Mouse (Mus musculus): Measurements from ENCODE around the gene Lipi. TPM values are rescaled to one million over a fixed set of nuclear protein-coding genes. Genes with fewer than 3 reads are reported as not detected.

The Lipi gene
- 0.05 TPM in 1 of 2 replicates, not detected in the other for polyA plus RNA-seq (2012)

DNA sequence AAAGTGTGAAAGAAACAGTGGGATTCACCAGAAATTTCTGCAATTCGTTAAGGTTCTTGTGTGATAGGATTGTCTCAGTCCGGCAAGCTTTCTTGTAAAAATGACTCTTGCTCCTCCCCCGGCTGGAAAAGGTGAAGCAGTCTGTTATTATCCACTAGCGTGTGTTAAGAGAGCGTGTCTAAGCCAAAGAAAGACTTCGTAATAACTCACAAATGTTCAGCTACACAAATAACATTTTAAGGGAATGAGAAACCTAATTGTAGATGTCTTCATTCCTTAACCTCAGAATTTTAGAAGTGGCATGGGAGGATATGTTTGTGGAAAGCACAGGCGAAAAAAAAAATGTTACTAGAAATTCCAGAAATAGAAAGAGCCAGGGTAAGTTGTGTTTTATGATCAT lies at the start of gene Lipi:
Gene Lipi, minus strand, starts transcription at position 101 of the 400 bp plus-strand sequence.
- no peaks in the 10 kb centered on the region for H3K36me3 ChIP-seq (ENCODE audit: control insufficient read depth)
- H3K4me1 ChIP-seq (ENCODE audit: control insufficient read depth), result no peaks in the 10 kb centered on the region
- no peak within 1 kb of the TSS for H3K4me3 ChIP-seq (replicated peaks)
- TF ChIP-seq TAL1 (IDR thresholded peaks at IDR 0.05; ENCODE audit: low read length) (no peak), GATA1 (IDR thresholded peaks at IDR 0.05; ENCODE audit: low read length) (no peak)
- H3K27me3 ChIP-seq (ENCODE audit: control insufficient read depth), result no peaks in the 10 kb centered on the region
- H3K9me3 ChIP-seq (ENCODE audit: control insufficient read depth, low read length), result no peaks in the 10 kb centered on the region

DNA sequence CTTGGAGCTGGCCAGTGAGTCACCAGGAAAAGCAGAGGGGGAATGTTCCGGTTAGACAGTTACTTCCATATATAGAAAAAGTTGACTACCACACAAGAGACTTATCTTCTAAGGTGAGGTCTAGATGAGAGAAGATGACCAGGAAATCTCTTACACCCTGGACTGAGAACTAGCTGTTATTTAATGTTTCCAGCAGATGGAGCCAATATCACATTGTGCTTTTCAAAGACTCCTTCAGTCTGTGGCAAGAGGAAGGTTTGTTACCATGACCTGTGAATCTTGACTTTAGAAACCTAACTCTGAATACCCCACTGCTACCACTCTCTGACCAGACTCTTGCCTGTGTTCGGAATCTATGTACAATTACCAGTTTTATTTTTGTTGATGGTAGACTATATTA lies 42.0 kb upstream of the Lipi start:
- Histone ChIP-seq H3K36me3 (ENCODE audit: control insufficient read depth) (no peaks in the 10 kb centered on the region), H3K4me3 (replicated peaks) (no peak overlapping the region), H3K9me3 (ENCODE audit: control insufficient read depth, low read length) (no peaks in the 10 kb centered on the region), H3K27me3 (ENCODE audit: control insufficient read depth) (no peaks in the 10 kb centered on the region), H3K4me1 (ENCODE audit: control insufficient read depth) (no peaks in the 10 kb centered on the region)
- TF ChIP-seq TAL1 (IDR thresholded peaks at IDR 0.05; ENCODE audit: low read length) (no peak), GATA1 (IDR thresholded peaks at IDR 0.05; ENCODE audit: low read length) (no peak)

DNA sequence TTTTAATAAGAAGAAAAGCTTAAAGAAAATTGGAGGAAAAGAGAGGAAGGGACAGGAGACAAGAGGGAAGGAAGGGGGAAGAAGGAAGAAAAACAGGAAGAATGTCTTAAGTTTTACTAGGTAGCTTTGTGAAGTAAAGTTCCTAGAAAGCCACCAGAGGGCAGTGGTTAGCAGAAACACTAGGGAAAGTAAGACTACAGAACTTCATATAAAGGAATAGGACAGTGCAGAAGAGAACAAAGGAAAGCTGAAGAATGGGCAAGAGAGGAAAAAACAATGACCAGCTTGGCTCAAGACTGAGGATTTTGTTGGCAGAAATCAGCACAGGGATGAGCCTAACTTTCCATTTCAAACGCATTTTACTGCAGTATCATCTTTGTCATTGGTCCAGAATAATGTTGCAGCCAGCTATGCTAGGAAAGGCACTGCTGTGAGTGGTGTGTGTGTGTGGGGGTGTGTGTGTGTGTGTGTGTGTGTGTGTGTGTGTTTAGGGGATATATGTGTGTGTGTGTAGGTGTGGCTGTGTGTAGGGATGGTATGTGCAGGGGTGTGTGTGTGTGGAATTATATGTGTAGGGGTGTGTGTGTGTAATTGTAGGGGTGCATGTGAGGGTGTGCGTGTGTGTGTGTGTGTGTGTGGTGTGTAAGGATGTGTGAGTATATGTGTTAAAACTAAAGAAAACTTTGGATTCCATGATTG lies 31.9 kb upstream of the Lipi start:
- H3K27me3 ChIP-seq (ENCODE audit: control insufficient read depth), result no peaks in the 10 kb centered on the region
- no peaks in the 10 kb centered on the region for H3K4me1 ChIP-seq (ENCODE audit: control insufficient read depth)
- no peak overlapping the region for H3K4me3 ChIP-seq (replicated peaks)
- H3K9me3 ChIP-seq (ENCODE audit: control insufficient read depth, low read length), result no peaks in the 10 kb centered on the region
- TF ChIP-seq GATA1 (IDR thresholded peaks at IDR 0.05; ENCODE audit: low read length) (no peak), TAL1 (IDR thresholded peaks at IDR 0.05; ENCODE audit: low read length) (no peak)
- H3K36me3 ChIP-seq (ENCODE audit: control insufficient read depth), result no peaks in the 10 kb centered on the region

DNA sequence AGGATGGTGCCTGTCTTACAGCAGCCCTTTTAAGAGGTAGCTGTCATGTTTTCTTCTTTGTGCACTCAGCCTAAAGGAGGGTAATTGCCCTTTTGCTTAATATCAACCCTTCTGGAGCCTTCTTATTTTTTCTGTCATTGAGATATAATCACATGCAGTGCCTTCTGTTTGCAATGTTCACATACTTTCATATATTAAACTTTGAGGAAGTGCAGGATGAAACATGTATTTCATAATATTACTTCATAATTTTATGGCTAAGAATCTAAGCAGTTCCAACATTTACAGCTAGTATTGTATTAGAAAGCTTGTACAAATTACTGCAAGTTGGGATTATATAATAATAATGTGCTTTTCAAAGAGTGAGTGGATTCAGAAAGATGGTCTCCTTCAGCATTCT lies 26.7 kb upstream of the Lipi start:
- Histone ChIP-seq H3K4me1 (ENCODE audit: control insufficient read depth) (no peaks in the 10 kb centered on the region), H3K4me3 (replicated peaks) (no peak overlapping the region), H3K36me3 (ENCODE audit: control insufficient read depth) (no peaks in the 10 kb centered on the region), H3K9me3 (ENCODE audit: control insufficient read depth, low read length) (no peaks in the 10 kb centered on the region), H3K27me3 (ENCODE audit: control insufficient read depth) (no peaks in the 10 kb centered on the region)
- TF ChIP-seq GATA1 (IDR thresholded peaks at IDR 0.05; ENCODE audit: low read length) (no peak), TAL1 (IDR thresholded peaks at IDR 0.05; ENCODE audit: low read length) (no peak)

DNA sequence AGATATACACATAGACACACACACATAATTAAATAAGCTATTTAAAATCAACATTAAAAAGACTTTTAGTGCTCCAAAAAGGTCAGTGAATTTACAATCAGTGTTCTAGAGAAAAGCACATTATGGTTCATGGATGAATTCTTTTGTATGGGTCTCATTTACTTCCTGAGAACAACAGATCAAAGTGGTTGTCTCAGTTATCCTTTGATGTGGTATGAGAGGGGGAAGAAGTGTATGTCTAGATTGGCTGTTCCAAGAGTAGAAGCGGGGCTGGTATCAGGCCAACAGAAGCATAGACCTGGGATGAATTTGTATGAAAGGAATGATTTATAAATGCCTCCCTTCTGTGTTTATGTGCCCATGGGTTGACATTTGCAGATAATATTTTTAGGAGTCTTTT lies 20.6 kb upstream of the Lipi start:
- no peaks in the 10 kb centered on the region for H3K27me3 ChIP-seq (ENCODE audit: control insufficient read depth)
- no peak for TF ChIP-seq TAL1 (IDR thresholded peaks at IDR 0.05; ENCODE audit: low read length)
- no peak for TF ChIP-seq GATA1 (IDR thresholded peaks at IDR 0.05; ENCODE audit: low read length)
- H3K4me3 ChIP-seq (replicated peaks), result no peak overlapping the region

DNA sequence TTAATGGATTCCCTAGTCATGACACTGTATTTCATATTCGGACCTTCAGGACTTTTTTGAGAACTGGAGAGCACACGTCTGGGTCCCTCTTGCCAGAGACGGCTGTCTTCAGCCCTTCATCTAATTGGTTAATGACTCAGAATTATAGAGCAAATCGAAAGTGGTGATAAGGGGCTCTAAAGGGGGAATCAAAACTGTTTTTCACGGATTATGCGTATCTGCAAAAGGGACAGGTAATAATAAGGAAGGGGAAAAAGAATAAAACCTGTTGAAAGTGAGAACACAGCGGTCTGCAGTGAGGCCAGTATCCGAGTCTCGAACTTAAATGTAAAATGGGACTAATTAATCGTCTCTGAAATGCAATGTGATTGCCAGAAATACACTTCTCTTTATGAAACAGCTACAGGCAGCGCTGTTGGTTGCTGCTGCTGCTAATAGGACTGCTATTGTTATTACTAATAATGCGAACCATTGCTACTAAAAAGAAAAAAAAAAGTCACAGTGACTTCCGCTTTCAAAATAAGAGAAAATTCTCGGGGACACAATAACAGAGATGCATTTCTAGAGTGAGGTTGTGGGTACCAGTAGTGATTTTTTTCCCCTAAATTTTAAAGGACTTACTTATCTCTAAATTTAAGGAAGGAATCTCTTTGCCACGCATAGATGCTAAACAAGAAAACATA lies 7.8 kb upstream of the Lipi start:
- TF ChIP-seq TAL1 (IDR thresholded peaks at IDR 0.05; ENCODE audit: low read length) (no peak), GATA1 (IDR thresholded peaks at IDR 0.05; ENCODE audit: low read length) (no peak)
- H3K4me1 ChIP-seq (ENCODE audit: control insufficient read depth), result peaks cover 12% of the 10 kb centered on the region
- H3K27me3 ChIP-seq (ENCODE audit: control insufficient read depth), result peaks cover 3% of the 10 kb centered on the region; the same call in 1 of the 2 replicates
- H3K4me3 ChIP-seq (replicated peaks), result peak overlapping the region; percentile 68
- no peaks in the 10 kb centered on the region for H3K36me3 ChIP-seq (ENCODE audit: control insufficient read depth)
- H3K9me3 ChIP-seq (ENCODE audit: control insufficient read depth, low read length), result no peaks in the 10 kb centered on the region

More for the DNA sequence above, 20.6 kb upstream of the Lipi start:
- Histone ChIP-seq H3K9me3 (ENCODE audit: control insufficient read depth, low read length) (no peaks in the 10 kb centered on the region), H3K36me3 (ENCODE audit: control insufficient read depth) (no peaks in the 10 kb centered on the region), H3K4me1 (ENCODE audit: control insufficient read depth) (no peaks in the 10 kb centered on the region)

DNA sequence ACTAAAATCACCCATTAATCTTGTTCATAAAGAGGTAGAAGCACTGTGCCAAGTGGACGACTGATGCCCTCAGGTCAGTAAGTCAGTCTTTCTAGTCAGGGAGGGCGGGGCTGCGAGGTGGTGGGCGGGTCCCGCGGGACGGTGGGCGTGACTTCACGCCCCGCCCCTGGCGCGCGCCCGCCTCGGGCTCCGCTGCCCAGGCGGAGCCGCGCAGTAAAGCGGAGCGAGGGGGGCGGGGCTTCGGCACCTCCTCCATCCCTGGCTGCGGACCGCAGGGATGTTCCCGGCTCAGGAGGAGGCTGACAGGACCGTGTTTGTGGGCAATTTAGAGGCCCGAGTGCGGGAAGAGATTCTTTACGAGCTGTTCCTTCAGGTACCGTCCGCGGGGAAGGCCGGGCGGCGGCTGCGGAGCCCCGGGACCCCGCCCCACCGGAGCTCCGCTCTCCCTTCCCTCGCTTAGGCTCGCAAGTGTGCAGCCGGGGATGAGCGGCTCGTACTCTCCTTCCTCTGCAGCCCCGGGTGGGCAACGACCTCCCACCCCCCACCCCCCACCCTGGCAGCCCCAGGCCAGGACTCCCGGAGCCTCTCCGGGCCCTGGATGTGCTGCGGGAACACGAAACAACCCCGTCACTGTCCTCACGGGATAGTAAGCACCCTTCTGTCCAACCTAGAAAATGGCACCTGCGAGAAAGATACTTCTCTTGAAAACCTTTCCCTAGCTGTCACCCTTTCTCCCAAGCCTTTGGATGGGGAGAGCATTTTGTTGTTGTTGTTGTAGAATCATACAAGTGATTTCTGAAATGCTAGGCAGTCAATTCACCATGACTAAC lies 7.0 kb upstream of the Lipi start, which contains the start of gene Rbm11:
Gene Rbm11, plus strand, starts transcription at position 174 of the 830 bp plus-strand sequence.
- Histone ChIP-seq H3K27me3 (ENCODE audit: control insufficient read depth) (peaks cover 3% of the 10 kb centered on the region; the same call in 1 of the 2 replicates), H3K4me3 (replicated peaks) (peak within 1 kb of the TSS; percentile 68), H3K36me3 (ENCODE audit: control insufficient read depth) (no peaks in the 10 kb centered on the region), H3K4me1 (ENCODE audit: control insufficient read depth) (peaks cover 12% of the 10 kb centered on the region), H3K9me3 (ENCODE audit: control insufficient read depth, low read length) (no peaks in the 10 kb centered on the region)
- TF ChIP-seq GATA1 (IDR thresholded peaks at IDR 0.05; ENCODE audit: low read length) (no peak), TAL1 (IDR thresholded peaks at IDR 0.05; ENCODE audit: low read length) (no peak)

DNA sequence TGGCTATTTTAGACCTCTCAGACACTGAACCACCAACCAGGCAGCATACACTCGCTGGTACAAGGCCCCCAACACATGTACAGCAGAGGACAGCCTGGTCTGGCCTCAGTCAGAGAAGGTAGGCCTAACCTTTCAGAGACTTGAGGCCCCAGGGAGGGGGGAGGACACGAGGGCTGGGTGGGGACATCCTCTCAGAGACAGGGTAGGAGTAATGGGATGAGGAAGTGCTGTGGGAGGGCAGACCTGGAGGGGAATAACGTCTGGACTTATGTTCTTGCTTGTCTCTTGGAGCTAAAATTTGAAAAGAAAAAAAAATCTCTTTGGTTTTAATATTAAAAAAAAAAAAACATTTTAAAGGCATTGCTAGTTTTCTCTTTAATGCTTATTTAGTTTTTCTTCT lies 605 bp upstream of the Lipi start:
- Histone ChIP-seq H3K36me3 (ENCODE audit: control insufficient read depth) (no peaks in the 10 kb centered on the region), H3K9me3 (ENCODE audit: control insufficient read depth, low read length) (no peaks in the 10 kb centered on the region), H3K27me3 (ENCODE audit: control insufficient read depth) (no peaks in the 10 kb centered on the region), H3K4me1 (ENCODE audit: control insufficient read depth) (no peaks in the 10 kb centered on the region), H3K4me3 (replicated peaks) (no peak overlapping the region)
- TF ChIP-seq TAL1 (IDR thresholded peaks at IDR 0.05; ENCODE audit: low read length) (no peak), GATA1 (IDR thresholded peaks at IDR 0.05; ENCODE audit: low read length) (no peak)

DNA sequence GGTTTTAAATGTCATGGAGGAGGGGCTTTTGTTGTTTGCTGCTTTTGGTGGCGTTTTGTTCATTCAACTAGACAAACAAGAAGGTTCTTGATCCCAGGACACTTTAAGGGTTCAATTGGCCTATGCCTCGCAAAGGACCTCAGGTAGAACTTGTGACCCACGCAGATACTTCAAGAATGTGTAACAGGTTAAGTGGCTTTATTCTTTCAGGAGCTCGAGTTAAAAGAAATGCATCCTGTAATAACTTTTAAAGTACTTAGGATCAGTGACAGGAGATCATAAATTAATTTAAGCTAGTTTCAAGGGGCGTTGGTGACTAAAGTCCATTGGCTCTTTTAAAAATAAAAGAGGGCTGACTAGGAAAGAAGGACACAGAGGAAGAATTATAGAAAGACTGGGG lies 3.6 kb downstream of the Lipi start:
- Histone ChIP-seq H3K9me3 (ENCODE audit: control insufficient read depth, low read length) (no peaks in the 10 kb centered on the region), H3K4me3 (replicated peaks) (no peak overlapping the region), H3K36me3 (ENCODE audit: control insufficient read depth) (no peaks in the 10 kb centered on the region), H3K27me3 (ENCODE audit: control insufficient read depth) (no peaks in the 10 kb centered on the region), H3K4me1 (ENCODE audit: control insufficient read depth) (no peaks in the 10 kb centered on the region)
- TF ChIP-seq TAL1 (IDR thresholded peaks at IDR 0.05; ENCODE audit: low read length) (no peak), GATA1 (IDR thresholded peaks at IDR 0.05; ENCODE audit: low read length) (no peak)
